Mouse (Mus musculus) forebrain, embryonic 11.5 days (tissue): ENCODE measurements at regions not wholly inside any gene's neighbourhood (a gene's known extent, or its start where the extent isn't known, plus 50 kb on each side); places are given as distances from the start of the nearest gene placed in this dataset.
A peak's percentile ranks its signal among the peaks of the same experiment; 100 is the strongest.

Source experiments
- ATAC-seq: fragments of 200-750 bp; cut with Nextera tagmentation; replicated peaks from 2 replicates; pipeline ENCODE4 v1.8.0; 2017; ENCODE audit warnings: moderate TSS enrichment; ENCODE audit not compliant: low FRiP score
- DNase-seq: peaks from one replicate; pipeline ENCODE4 v3.0.0-alpha.2; 2017; ENCODE audit warnings: low spot score
- H3K27ac ChIP-seq: fragments of 300-500 bp; sonication (generic); 2 replicates; pipeline ENCODE4 v1.5.1; 2014; ENCODE audit warnings: low read depth, low read length
- H3K27me3 ChIP-seq: fragments of 300-500 bp; sonication (generic); 2 replicates; pipeline ENCODE4 v1.6.1; 2014; ENCODE audit warnings: mild to moderate bottlenecking, low read length, mixed read lengths; ENCODE audit not compliant: control insufficient read depth, insufficient read depth
- H3K36me3 ChIP-seq: fragments of 300-500 bp; sonication (generic); 2 replicates; pipeline ENCODE4 v1.6.1; 2014; ENCODE audit warnings: mild to moderate bottlenecking, low read length, moderate library complexity, mixed read lengths; ENCODE audit not compliant: control insufficient read depth, insufficient read depth
- H3K4me1 ChIP-seq: fragments of 300-500 bp; sonication (generic); replicated peaks from 2 replicates; pipeline ENCODE4 v1.6.1; 2014; ENCODE audit warnings: low read length, mixed read lengths; ENCODE audit not compliant: control insufficient read depth, insufficient read depth
- H3K4me2 ChIP-seq: fragments of 300-500 bp; sonication (generic); 2 replicates; pipeline ENCODE4 v1.6.1; 2014; ENCODE audit warnings: low read depth, mild to moderate bottlenecking, low read length, moderate library complexity, mixed read lengths; ENCODE audit not compliant: severe bottlenecking
- H3K4me3 ChIP-seq: fragments of 300-500 bp; sonication (generic); 2 replicates; pipeline ENCODE4 v1.5.1; 2014; ENCODE audit warnings: low read depth, low read length
- H3K9ac ChIP-seq: fragments of 300-500 bp; sonication (generic); 2 replicates; pipeline ENCODE4 v1.6.1; 2014; ENCODE audit warnings: low read length
- H3K9me3 ChIP-seq: fragments of 300-500 bp; sonication (generic); 2 replicates; pipeline ENCODE4 v1.6.1; 2016; ENCODE audit warnings: low read length, mixed read lengths; ENCODE audit not compliant: control insufficient read depth
- whole genome bisulfite sequencing: fragments of 180-500 bp; shearing (Covaris S2); extraction: QIAGEN DNeasy Blood & Tissue Kit; methylation state at CpG from one replicate; pipeline ENCODE4 v1.1.7; 2014; 5-methylcytosine and 5-hydroxymethylcytosine counted together

DNA sequence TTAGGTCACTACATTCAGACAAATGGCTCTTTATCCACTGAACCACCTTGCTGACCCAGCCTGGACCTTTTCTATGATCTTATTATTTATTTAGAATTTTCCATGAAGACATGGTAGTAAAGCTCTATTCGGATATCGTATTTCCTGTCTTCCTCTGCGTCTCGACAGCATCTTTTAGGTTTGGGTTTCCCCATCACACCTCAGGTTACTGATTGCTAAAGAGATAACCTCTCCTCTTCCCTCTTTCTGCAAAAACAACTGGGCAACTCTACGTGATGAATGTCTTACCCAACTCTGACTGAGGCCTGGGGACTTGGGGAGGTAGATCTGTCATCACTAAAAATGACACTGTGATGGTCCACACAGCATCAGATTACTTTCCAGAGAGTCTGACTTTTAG is 133.4 kb downstream of the Klhl25 start:
- peaks cover 2% of the 10 kb centered on the region; the same call in 1 of the 2 replicates for H3K4me1 ChIP-seq
- no peak overlapping the region for H3K4me2 ChIP-seq
- no peak for ATAC-seq
- no peaks in the 10 kb centered on the region for H3K36me3 ChIP-seq
- no peak overlapping the region for H3K9ac ChIP-seq
- peak overlapping the region; percentile 70; the same call in 1 of the 2 replicates for H3K27ac ChIP-seq
- H3K9me3 ChIP-seq: no peaks in the 10 kb centered on the region
- H3K27me3 ChIP-seq: no peaks in the 10 kb centered on the region
- 78% methylated on average over 5 of the region's 5 CpGs for WGBS
- no peak for DNase-seq
- H3K4me3 ChIP-seq: no peak overlapping the region

DNA sequence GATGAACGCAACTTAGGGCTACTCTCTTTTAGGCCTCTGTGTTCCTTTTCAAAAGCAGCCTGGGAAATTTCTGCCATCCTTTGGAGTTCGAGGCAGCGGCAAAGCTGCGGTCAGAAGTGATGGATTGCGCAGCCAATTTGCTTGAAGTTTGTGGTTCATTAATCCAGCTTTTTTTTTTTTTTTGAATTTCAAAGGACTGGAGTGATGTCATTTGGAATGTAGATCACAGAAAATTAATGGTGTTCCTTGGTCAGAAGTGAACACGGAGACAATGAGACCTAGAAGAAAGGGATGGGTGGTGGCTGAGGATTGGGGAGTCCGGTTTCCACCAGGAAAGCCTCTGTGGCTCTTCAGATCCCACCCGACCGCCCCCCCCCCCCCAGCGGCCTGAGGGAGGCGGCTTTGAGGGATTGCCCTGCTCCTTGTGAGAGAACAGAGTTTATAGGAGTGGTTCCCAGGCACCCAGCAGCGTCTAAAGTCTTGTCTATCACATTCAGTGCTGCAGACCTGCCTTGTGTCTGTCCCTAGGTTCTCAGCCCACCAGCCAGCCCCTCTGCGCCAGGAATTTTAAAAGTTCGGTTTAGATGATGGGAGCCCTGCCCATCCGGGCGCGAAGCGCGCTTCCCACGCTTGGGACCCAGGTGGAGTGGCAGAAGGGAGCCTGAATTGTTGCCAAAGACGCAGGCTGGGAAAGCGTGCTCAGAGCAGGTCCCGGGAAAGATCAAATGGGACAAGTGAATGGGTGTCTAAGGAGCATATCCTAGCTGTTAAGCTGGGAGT is 135.1 kb downstream of the Klhl25 start:
- peak overlapping the region; percentile 37 for H3K4me2 ChIP-seq
- peaks cover 2% of the 10 kb centered on the region; the same call in 1 of the 2 replicates for H3K4me1 ChIP-seq
- H3K9ac ChIP-seq: no peak overlapping the region
- H3K27me3 ChIP-seq: no peaks in the 10 kb centered on the region
- H3K36me3 ChIP-seq: no peaks in the 10 kb centered on the region
- no peaks in the 10 kb centered on the region for H3K9me3 ChIP-seq
- peak; percentile 89 for DNase-seq
- peak overlapping the region; percentile 86 for H3K27ac ChIP-seq
- peak; percentile 89 for ATAC-seq
- 5% methylated on average over 23 of the region's 23 CpGs for WGBS
- H3K4me3 ChIP-seq: 0 out of 2 replicates have a peak overlapping the region, but pooled peaks have one; percentile 5

DNA sequence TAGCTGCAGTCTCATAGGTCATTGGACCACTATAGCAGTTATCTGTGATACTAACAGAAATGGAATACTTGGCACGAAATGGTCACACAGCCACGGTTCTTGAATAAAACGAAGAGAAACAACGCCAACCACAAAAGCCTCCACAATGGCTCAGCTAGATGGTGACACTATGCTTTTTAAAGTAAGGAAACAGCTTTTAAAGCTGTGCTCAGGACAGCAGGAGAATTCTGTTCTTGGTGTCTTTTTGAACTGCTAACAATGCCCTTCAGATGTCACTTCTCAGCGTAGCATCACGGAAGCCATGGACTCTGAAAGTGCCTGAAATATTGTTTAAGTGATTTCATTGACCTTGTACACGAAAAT is 135.7 kb downstream of the Klhl25 start:
- no peak overlapping the region for H3K9ac ChIP-seq
- peak overlapping the region; percentile 37 for H3K4me2 ChIP-seq
- WGBS: 32% methylated on average over 7 of the region's 7 CpGs

GRCm38 (mm10) chr7:75998853-75999252 is 150.7 kb downstream of the Klhl25 start:
- Histone ChIP-seq H3K36me3 (no peaks in the 10 kb centered on the region), H3K27ac (no peak overlapping the region; the same call in 1 of the 2 replicates), H3K9me3 (no peaks in the 10 kb centered on the region), H3K4me1 (no peaks in the 10 kb centered on the region; the same call in 1 of the 2 replicates), H3K4me3 (no peak overlapping the region), H3K4me2 (no peak overlapping the region), H3K9ac (no peak overlapping the region), H3K27me3 (no peaks in the 10 kb centered on the region)
- ATAC-seq (peak; percentile 76), DNase-seq (peak; percentile 60)
- 17% methylated on average over 5 of the region's 5 CpGs for WGBS

More for the DNA sequence above, 135.7 kb downstream of the Klhl25 start:
- no peaks in the 10 kb centered on the region for H3K36me3 ChIP-seq
- H3K4me1 ChIP-seq: peaks cover 2% of the 10 kb centered on the region; the same call in 1 of the 2 replicates
- H3K4me3 ChIP-seq: 0 out of 2 replicates have a peak overlapping the region, but pooled peaks have one; percentile 5
- ATAC-seq: peak; percentile 10; the same call in 1 of the 2 replicates
- H3K27me3 ChIP-seq: no peaks in the 10 kb centered on the region
- peak overlapping the region; percentile 86 for H3K27ac ChIP-seq
- H3K9me3 ChIP-seq: no peaks in the 10 kb centered on the region
- no peak for DNase-seq

DNA sequence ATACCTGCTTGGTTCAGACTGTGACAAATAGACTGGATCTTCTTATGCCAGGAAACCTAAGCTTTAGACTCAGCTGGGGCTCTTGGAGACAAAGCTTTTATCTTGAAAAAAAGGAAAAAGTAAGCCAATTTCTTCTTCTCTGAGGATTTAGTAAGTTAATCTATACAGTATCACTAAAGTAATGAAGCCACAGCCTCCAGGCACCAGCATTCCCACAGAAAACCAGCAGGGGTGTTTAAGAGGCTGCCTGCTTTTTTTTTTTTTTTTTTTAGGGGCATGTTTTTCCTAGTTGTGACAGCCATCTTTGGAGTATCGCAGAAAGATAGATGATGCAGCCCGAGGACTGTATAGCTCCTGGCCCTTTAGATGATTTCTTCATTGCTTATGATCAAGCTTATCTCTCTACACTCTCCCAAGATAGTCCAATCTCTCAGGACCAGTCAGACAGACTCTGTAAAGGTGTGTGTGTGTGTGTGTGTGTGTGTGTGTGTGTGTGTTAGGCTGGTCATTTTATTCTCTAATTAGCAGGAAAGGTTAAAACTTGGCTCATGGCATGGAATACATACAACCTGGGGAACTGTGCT is 151.3 kb downstream of the Klhl25 start:
- H3K27ac ChIP-seq: no peak overlapping the region; the same call in 1 of the 2 replicates
- peak; percentile 28 for DNase-seq
- no peak overlapping the region for H3K4me3 ChIP-seq
- H3K36me3 ChIP-seq: no peaks in the 10 kb centered on the region
- H3K4me2 ChIP-seq: no peak overlapping the region
- H3K9me3 ChIP-seq: no peaks in the 10 kb centered on the region
- whole genome bisulfite sequencing: 86% methylated on average over 2 of the region's 2 CpGs
- H3K27me3 ChIP-seq: no peaks in the 10 kb centered on the region
- H3K4me1 ChIP-seq: no peaks in the 10 kb centered on the region; the same call in 1 of the 2 replicates
- peak; percentile 12; the same call in 1 of the 2 replicates for ATAC-seq
- H3K9ac ChIP-seq: no peak overlapping the region

DNA sequence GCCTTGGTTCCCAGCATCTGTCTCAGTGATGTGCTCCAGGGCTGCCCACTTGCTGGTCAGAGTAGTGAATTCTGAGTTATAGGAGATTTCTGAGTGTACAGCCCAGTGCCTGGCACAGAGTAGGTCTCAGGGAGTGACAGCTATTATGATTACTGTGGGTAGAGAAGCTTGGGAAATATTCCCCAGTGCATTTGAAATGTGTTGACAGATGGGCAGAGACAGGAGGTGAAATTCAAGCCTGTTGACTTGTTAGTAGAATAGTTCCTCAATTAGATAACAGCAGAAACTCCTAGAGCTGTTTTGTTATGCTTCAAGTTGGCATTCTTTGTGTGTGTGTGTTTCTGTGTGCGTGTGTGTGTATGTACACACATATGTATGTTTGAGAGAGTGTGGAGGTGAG is 152.9 kb downstream of the Klhl25 start:
- Histone ChIP-seq H3K36me3 (no peaks in the 10 kb centered on the region), H3K9me3 (no peaks in the 10 kb centered on the region), H3K4me3 (no peak overlapping the region), H3K27me3 (no peaks in the 10 kb centered on the region), H3K4me1 (no peaks in the 10 kb centered on the region; the same call in 1 of the 2 replicates), H3K27ac (no peak overlapping the region), H3K9ac (no peak overlapping the region), H3K4me2 (no peak overlapping the region)
- no peak for ATAC-seq
- DNase-seq: no peak
- 86% methylated on average over 1 of the region's 1 CpGs for WGBS

DNA sequence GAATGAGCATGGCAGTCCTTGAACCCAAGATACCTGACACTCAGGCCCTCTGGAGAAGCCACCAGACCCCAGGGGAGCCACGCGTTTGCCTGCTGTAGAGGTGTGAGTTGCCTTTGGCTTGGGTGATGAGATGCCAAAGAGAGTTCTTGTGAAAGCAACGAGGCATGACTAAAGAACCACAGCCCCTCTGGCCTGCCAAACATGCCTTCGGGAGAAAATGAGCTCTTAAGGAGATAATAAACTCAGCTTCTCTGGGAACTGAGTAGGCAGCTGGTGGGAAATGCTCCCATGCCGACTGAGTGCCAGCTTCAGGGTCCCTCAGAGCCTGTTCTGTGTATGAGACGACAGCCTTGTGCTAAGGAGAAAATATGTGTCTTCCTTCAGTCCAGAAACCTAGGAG is 160.1 kb downstream of the Klhl25 start:
- H3K27me3 ChIP-seq: no peaks in the 10 kb centered on the region
- 72% methylated on average over 6 of the region's 6 CpGs for WGBS
- H3K9ac ChIP-seq: no peak overlapping the region
- H3K9me3 ChIP-seq: no peaks in the 10 kb centered on the region
- no peaks in the 10 kb centered on the region for H3K36me3 ChIP-seq
- H3K4me1 ChIP-seq: no peaks in the 10 kb centered on the region
- DNase-seq (no peak), ATAC-seq (no peak)
- no peak overlapping the region for H3K4me2 ChIP-seq
- no peak overlapping the region for H3K4me3 ChIP-seq
- no peak overlapping the region for H3K27ac ChIP-seq

DNA sequence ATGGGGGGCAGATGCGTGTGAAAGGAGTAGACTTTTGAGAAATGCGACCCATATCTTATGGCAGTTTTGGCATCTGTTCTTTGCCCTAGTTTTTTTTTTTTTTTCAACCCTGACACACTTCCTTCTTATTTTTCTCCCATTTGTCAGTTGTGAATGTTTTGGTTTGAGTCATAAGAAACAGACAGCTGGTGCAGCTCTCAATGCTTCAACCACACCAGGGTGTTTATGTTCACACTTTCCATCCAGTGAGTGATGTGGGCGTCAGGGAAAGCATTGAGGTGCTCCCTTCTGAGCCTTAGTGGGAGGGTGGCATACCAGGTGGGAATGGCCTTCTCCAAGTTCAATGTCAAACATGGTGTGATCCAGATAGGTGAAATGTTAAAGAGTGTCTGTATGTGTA is 181.9 kb upstream of the Agbl1 start:
- no peak overlapping the region for H3K4me3 ChIP-seq
- no peaks in the 10 kb centered on the region for H3K36me3 ChIP-seq
- H3K27me3 ChIP-seq: no peaks in the 10 kb centered on the region
- DNase-seq: no peak
- H3K9me3 ChIP-seq: no peaks in the 10 kb centered on the region
- 86% methylated on average over 3 of the region's 3 CpGs for WGBS
- H3K9ac ChIP-seq: no peak overlapping the region
- H3K4me1 ChIP-seq: no peaks in the 10 kb centered on the region
- ATAC-seq: no peak
- H3K4me2 ChIP-seq: no peak overlapping the region
- no peak overlapping the region for H3K27ac ChIP-seq
